Mouse (Mus musculus) CH12.LX (cell line): ENCODE data around the gene Actr1b. TPM values are rescaled to one million over a fixed set of nuclear protein-coding genes. Genes with fewer than 3 reads are reported as not detected.

Experiments
- DNase-seq: peaks from one replicate; pipeline ENCODE4 v3.0.0-alpha.2; 2013; ENCODE audit errors: extremely low read depth
- H3K27ac ChIP-seq: 2 replicates; pipeline ENCODE4 v1.5.1; 2012; ENCODE audit warnings: low read depth, mild to moderate bottlenecking, control low read depth, moderate library complexity; ENCODE audit not compliant: insufficient read depth
- H3K27me3 ChIP-seq: replicated peaks from 2 replicates; pipeline ENCODE3; 2012; ENCODE audit warnings: inconsistent platforms
- H3K36me3 ChIP-seq, 2 experiments: replicated peaks in 1 of 2; 2 replicates each; pipeline versions ENCODE3 to v1.6.1; 2012; ENCODE audit warnings: inconsistent platforms in 1 of 2, low read length in 1 of 2, mild to moderate bottlenecking in 1 of 2, mixed read lengths in 1 of 2, moderate library complexity in 1 of 2; ENCODE audit not compliant: control insufficient read depth in 1 of 2, insufficient read depth in 1 of 2
- H3K4me1 ChIP-seq, 2 experiments: 2 replicates each; pipeline ENCODE4 v1.6.1; 2012; ENCODE audit warnings: inconsistent platforms in 1 of 2, moderate library complexity in 1 of 2; ENCODE audit not compliant: insufficient read depth in 2 of 2, control insufficient read depth in 1 of 2
- H3K4me2 ChIP-seq: 2 replicates; pipeline ENCODE4 v1.6.1; 2012; ENCODE audit warnings: low read depth, mild to moderate bottlenecking, control low read depth; ENCODE audit not compliant: poor library complexity, insufficient read depth, severe bottlenecking
- H3K4me3 ChIP-seq, 3 experiments: fragments of 150-350 bp in 1 of 3; sonication (generic) in 1 of 3; replicated peaks in 1 of 3; 2 replicates each; pipeline versions ENCODE3 to v1.5.1; 2011 to 2012; ENCODE audit warnings: low read depth in 2 of 3, low read length in 2 of 3, mild to moderate bottlenecking in 2 of 3, moderate library complexity in 2 of 3, control low read depth in 1 of 3, improper control_type of control experiment in 1 of 3, inconsistent platforms in 1 of 3, mixed read lengths in 1 of 3; ENCODE audit not compliant: poor library complexity in 1 of 3
- H3K79me2 ChIP-seq: replicated peaks from 2 replicates; pipeline ENCODE4 v1.6.1; 2012; ENCODE audit warnings: mild to moderate bottlenecking, moderate library complexity; ENCODE audit not compliant: control insufficient read depth, poor library complexity, insufficient read depth, severe bottlenecking; ENCODE audit errors: extremely low read depth
- H3K9ac ChIP-seq: 2 replicates; pipeline ENCODE4 v1.6.1; 2012; ENCODE audit warnings: low read depth, mild to moderate bottlenecking, control low read depth, moderate library complexity; ENCODE audit not compliant: insufficient read depth
- H3K9me3 ChIP-seq: replicated peaks from 2 replicates; pipeline ENCODE3; 2012; ENCODE audit warnings: low read length, inconsistent platforms, mixed read lengths
- BHLHE40 ChIP-seq: IDR thresholded peaks from 2 replicates; pipeline ENCODE4 v1.6.1; 2011; ENCODE audit warnings: mild to moderate bottlenecking, low read depth, low read length, improper control_type of control experiment
- CHD1 ChIP-seq: IDR thresholded peaks from 2 replicates; pipeline ENCODE4 v1.6.1; 2012; ENCODE audit warnings: low read depth, low read length, improper control_type of control experiment, inconsistent platforms
- HCFC1 ChIP-seq: IDR thresholded peaks from 2 replicates; pipeline ENCODE4 v1.6.1; 2012; ENCODE audit warnings: low read depth, mild to moderate bottlenecking, inconsistent platforms, low read length, improper control_type of control experiment
- IRF4 ChIP-seq: IDR thresholded peaks from 2 replicates; pipeline ENCODE4 v1.6.1; 2014; ENCODE audit warnings: low read depth, mild to moderate bottlenecking, inconsistent platforms, low read length, improper control_type of control experiment
- JUND ChIP-seq: conservative IDR thresholded peaks from 2 replicates; pipeline ENCODE4 v1.6.1; 2011; ENCODE audit warnings: low read depth, low read length, improper control_type of control experiment
- MAFK ChIP-seq: IDR thresholded peaks from 2 replicates; pipeline ENCODE4 v1.6.1; 2011; ENCODE audit warnings: low read length, improper control_type of control experiment; ENCODE audit not compliant: insufficient replicate concordance
- MAX ChIP-seq: IDR thresholded peaks from 2 replicates; pipeline ENCODE4 v1.6.1; 2011; ENCODE audit warnings: low read length, improper control_type of control experiment
- MAZ ChIP-seq: IDR thresholded peaks from 2 replicates; pipeline ENCODE4 v1.6.1; 2012; ENCODE audit warnings: low read depth, mild to moderate bottlenecking, inconsistent platforms, low read length, improper control_type of control experiment, moderate library complexity
- MEF2A ChIP-seq: IDR thresholded peaks from 2 replicates; pipeline ENCODE4 v1.6.1; 2014; ENCODE audit warnings: low read depth, mild to moderate bottlenecking, inconsistent platforms, low read length, improper control_type of control experiment, borderline replicate concordance
- PAX5 ChIP-seq: IDR thresholded peaks from 2 replicates; pipeline ENCODE4 v1.6.1; 2012; ENCODE audit warnings: low read length, inconsistent platforms, mixed read lengths
- POLR2AphosphoS2 ChIP-seq: IDR thresholded peaks from 2 replicates; pipeline ENCODE4 v1.6.1; 2011; ENCODE audit warnings: low read depth, low read length, improper control_type of control experiment
- RAD21 ChIP-seq: IDR thresholded peaks from 2 replicates; pipeline ENCODE4 v1.6.1; 2011; ENCODE audit warnings: low read depth, mild to moderate bottlenecking, low read length, improper control_type of control experiment, moderate library complexity
- TCF12 ChIP-seq: IDR thresholded peaks from 2 replicates; pipeline ENCODE4 v1.6.1; 2014; ENCODE audit warnings: low read depth, mild to moderate bottlenecking, inconsistent platforms, low read length, improper control_type of control experiment
- UBTF ChIP-seq: IDR thresholded peaks from 2 replicates; pipeline ENCODE4 v1.6.1; 2012; ENCODE audit warnings: low read depth, mild to moderate bottlenecking, inconsistent platforms, low read length, improper control_type of control experiment, moderate library complexity
- USF2 ChIP-seq: conservative IDR thresholded peaks from 2 replicates; pipeline ENCODE4 v1.6.1; 2011; ENCODE audit warnings: low read depth, low read length, improper control_type of control experiment
- ZKSCAN1 ChIP-seq: IDR thresholded peaks from 2 replicates; pipeline ENCODE4 v1.6.1; 2012; ENCODE audit warnings: low read depth, inconsistent platforms, low read length, improper control_type of control experiment, borderline replicate concordance
- dilution Hi-C: fragments of 300-500 bp; cut with MboI; formaldehyde crosslinking; loops from 2 replicates; pipeline ENCODE4 v1.14.3; 2020; ENCODE audit warnings: low sequenced_read_pairs; ENCODE audit not compliant: extremely low pct_unique_long_range_greater_than_20kb, extremely low pct_ligation_motif_present
- in situ Hi-C: fragments of 300-500 bp; cut with MboI; formaldehyde crosslinking; loops from 3 replicates; pipeline ENCODE4 v1.14.3; 2019; ENCODE audit warnings: low sequenced_read_pairs, low pct_ligation_motif_present, low pct_unique_long_range_greater_than_20kb, mixed read lengths
- polyA plus RNA-seq: library from polyadenylated mRNA; unstranded; fragments of >175 nt; gene quantifications from 2 replicates; pipeline ENCODE4 v1.2.1, GENCODE M21; 2012; ENCODE audit warnings: low read depth; ENCODE audit not compliant: insufficient read length
- total RNA-seq, 2 experiments: library from RNA; depleted of rRNA; stranded (reverse); fragments of 300-350 nt in 1 of 2; fragments of >200 nt in 1 of 2; gene quantifications; 2 replicates each; pipeline ENCODE4 v1.2.3; 2012 to 2014

The Actr1b gene
- total RNA-seq (2012; rRNA removed), result 66.2 and 81.8 TPM in 2 replicates
- total RNA-seq (2014; rRNA removed), result 61.0 and 63.6 TPM in 2 replicates
- polyA plus RNA-seq, result 71.2 and 76.6 TPM in 2 replicates

DNA sequence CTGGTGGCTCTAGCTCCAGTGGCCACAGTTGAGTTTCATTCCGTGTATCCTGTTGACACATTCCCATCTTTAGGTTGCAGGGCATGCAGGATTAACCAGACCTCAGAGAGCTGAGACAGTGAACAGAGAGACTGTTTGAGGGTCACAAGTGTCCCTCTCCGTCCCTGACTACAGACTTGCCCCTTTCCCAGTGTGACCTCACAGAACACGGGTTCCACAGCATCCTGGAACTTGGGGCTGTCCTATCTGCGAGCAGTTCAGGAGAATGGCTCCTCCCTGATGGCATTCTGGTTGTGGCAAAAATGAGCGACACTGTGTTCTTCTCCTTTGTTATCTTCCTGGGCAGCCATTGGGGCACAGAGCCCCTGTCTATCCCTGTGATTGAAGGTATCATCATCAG, at the start of gene Actr1b:
TSS of gene Actr1b (minus strand) at position 112 of the 400 bp plus-strand sequence.
- H3K4me3 ChIP-seq, result no peak within 1 kb of the TSS
- H3K4me2 ChIP-seq, result no peak within 1 kb of the TSS
- H3K4me1 ChIP-seq, result peaks cover 0 to 11% of the 10 kb centered on the region in 2 experiments; a peak in 1 of 4 replicates
- no peak for DNase-seq
- no peak within 1 kb of the TSS for H3K9ac ChIP-seq
- H3K79me2 ChIP-seq, result peaks cover 4% of the 10 kb centered on the region
- H3K36me3 ChIP-seq, result no peaks in the 10 kb centered on the region
- no peaks in the 10 kb centered on the region for H3K27me3 ChIP-seq
- H3K27ac ChIP-seq, result no peak within 1 kb of the TSS
- in situ Hi-C loops (no loop called here), dilution Hi-C loops (no loop called here)
- peaks cover 10% of the 10 kb centered on the region for H3K9me3 ChIP-seq
- TF ChIP-seq TCF12, result no peak
- no peak for TF ChIP-seq MAZ
- TF ChIP-seq MEF2A, result no peak
- TF ChIP-seq UBTF, result no peak
- no peak for TF ChIP-seq IRF4
- no peak for TF ChIP-seq PAX5
- TF ChIP-seq RAD21, result no peak
- TF ChIP-seq HCFC1, result no peak
- no peak for TF ChIP-seq USF2
- no peak for TF ChIP-seq ZKSCAN1

- no peaks in the 10 kb centered on the region for H3K27me3 ChIP-seq
- no peak for TF ChIP-seq TCF12
- TF ChIP-seq RAD21, result no peak
- TF ChIP-seq MAX, result no peak
- TF ChIP-seq CHD1, result no peak
- TF ChIP-seq JUND, result no peak
- TF ChIP-seq BHLHE40, result no peak
- no peak for TF ChIP-seq UBTF
- TF ChIP-seq POLR2AphosphoS2, result no peak
- no peak for TF ChIP-seq IRF4
- no peak for TF ChIP-seq MAFK
- TF ChIP-seq PAX5, result no peak
- TF ChIP-seq, all 38 proteins: peak for 0
- no peak within 1 kb of the TSS for H3K4me2 ChIP-seq
Observed at GRCm38 (mm10) chr1:36761568-36761967, 47.3 kb upstream of the Actr1b start, which contains the start of gene Zap70. Gene Zap70 (plus strand): TSS chr1:36761798.

More at GRCm38 (mm10) chr1:36761568-36761967, 47.3 kb upstream of the Actr1b start, which contains the start of gene Zap70:
- no peaks in the 10 kb centered on the region for H3K79me2 ChIP-seq
- no peaks in the 10 kb centered on the region for H3K9me3 ChIP-seq
- in situ Hi-C loops (no loop called here), dilution Hi-C loops (no loop called here)
- no peak within 1 kb of the TSS for H3K4me3 ChIP-seq
- H3K27ac ChIP-seq, result no peak within 1 kb of the TSS
- DNase-seq, result no peak
- H3K9ac ChIP-seq, result no peak within 1 kb of the TSS
- H3K36me3 ChIP-seq, result no peaks in the 10 kb centered on the region
- peaks cover 6 to 10% of the 10 kb centered on the region in 2 experiments; a peak in 2 of 4 replicates for H3K4me1 ChIP-seq
